Mouse (Mus musculus) hindbrain, embryonic 13.5 days (tissue): Measurements from ENCODE around the gene Ubl3. TPM values are rescaled to one million over a fixed set of nuclear protein-coding genes. Genes with fewer than 3 reads are reported as not detected.
A peak's percentile ranks its signal among the peaks of the same experiment; 100 is the strongest.

Experiments used
- ATAC-seq: fragments of 200-750 bp; cut with Nextera tagmentation; 2 replicates; pipeline ENCODE4 v1.8.0; 2017; ENCODE audit warnings: moderate TSS enrichment; ENCODE audit not compliant: low FRiP score
- H3K27ac ChIP-seq: fragments of 300-500 bp; sonication (generic); 2 replicates; pipeline ENCODE4 v1.5.1; 2015; ENCODE audit warnings: inconsistent platforms, mild to moderate bottlenecking, moderate library complexity
- H3K27me3 ChIP-seq: fragments of 300-500 bp; sonication (generic); 2 replicates; pipeline ENCODE4 v1.6.1; 2015; ENCODE audit warnings: mild to moderate bottlenecking, inconsistent platforms
- H3K36me3 ChIP-seq: fragments of 300-500 bp; sonication (generic); 2 replicates; pipeline ENCODE4 v1.6.1; 2015; ENCODE audit warnings: mild to moderate bottlenecking, inconsistent platforms
- H3K4me1 ChIP-seq: fragments of 300-500 bp; sonication (generic); replicated peaks from 2 replicates; pipeline ENCODE4 v1.6.1; 2015; ENCODE audit warnings: inconsistent platforms
- H3K4me2 ChIP-seq: fragments of 300-500 bp; sonication (generic); 2 replicates; pipeline ENCODE4 v1.6.1; 2015; ENCODE audit warnings: inconsistent platforms, mild to moderate bottlenecking, moderate library complexity
- H3K4me3 ChIP-seq: fragments of 300-500 bp; sonication (generic); 2 replicates; pipeline ENCODE4 v1.5.1; 2015; ENCODE audit warnings: mild to moderate bottlenecking, inconsistent platforms
- H3K9ac ChIP-seq: fragments of 300-500 bp; sonication (generic); 2 replicates; pipeline ENCODE4 v1.6.1; 2015; ENCODE audit warnings: mild to moderate bottlenecking, inconsistent platforms
- H3K9me3 ChIP-seq: fragments of 300-500 bp; sonication (generic); 2 replicates; pipeline ENCODE4 v1.6.1; 2016; ENCODE audit warnings: inconsistent platforms
- WGBS: fragments of 180-500 bp; shearing (Covaris S2); methylation state at CpG from one replicate; pipeline ENCODE4 v1.1.7; 2015; 5-methylcytosine and 5-hydroxymethylcytosine counted together
- polyA plus RNA-seq: library from polyadenylated mRNA; unstranded; fragments of >200 nt; fragmentation: Nextera tagmentation; extraction: Ambion mirVana; gene quantifications from 2 replicates; pipeline ENCODE4 v1.2.1, GENCODE M21; 2015

Ubl3 gene
- polyA plus RNA-seq, 1 experiment from 2014 or later, result 88.4 TPM

DNA sequence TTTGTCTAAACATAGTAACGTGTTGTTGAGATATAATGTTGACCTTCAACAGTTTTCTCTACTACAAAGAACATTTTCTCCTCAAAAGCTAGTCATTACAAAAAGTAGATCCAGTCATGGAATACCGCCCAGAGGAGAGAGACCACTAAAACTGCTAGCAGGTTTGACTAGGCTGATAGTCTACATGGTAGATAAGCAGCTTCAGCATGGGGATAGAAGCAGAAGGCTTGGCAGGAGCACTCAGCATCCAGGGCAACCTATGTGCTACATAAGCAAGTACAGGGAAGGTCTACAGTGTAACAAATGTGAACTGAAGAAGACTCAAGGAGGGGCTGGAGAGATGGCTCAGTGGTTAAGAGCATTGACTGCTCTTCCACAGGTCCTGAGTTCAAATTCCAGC, 7.9 kb downstream of the Ubl3 start:
- peaks cover 53% of the 10 kb centered on the region for H3K4me1 ChIP-seq
- H3K27ac ChIP-seq, result no peak overlapping the region
- no peak overlapping the region for H3K4me3 ChIP-seq
- no peaks in the 10 kb centered on the region for H3K36me3 ChIP-seq
- no peak overlapping the region for H3K9ac ChIP-seq
- H3K4me2 ChIP-seq, result no peak overlapping the region
- no peaks in the 10 kb centered on the region for H3K9me3 ChIP-seq
- WGBS, result 97% methylated on average over 2 of the region's 2 CpGs
- no peak for ATAC-seq
- no peaks in the 10 kb centered on the region for H3K27me3 ChIP-seq

DNA sequence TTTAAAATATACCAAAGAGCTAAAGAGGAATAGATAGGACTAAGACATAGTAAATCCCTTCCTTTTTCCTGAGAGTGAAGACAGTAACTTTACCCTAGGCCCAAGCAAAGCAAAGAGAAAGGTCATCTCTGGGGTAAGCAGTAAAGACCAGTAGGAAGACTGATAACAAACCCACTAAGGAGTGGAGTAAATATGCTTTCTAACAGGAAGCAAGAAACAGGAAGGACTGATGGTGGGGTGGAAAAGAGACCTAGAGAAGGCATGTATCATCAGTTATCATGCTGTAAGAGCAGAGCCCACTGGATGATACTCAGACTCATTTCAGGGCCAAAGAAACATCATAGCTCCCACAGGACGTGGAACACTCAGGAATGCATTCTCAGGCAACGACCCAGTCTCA, 10.4 kb downstream of the Ubl3 start:
- no peak overlapping the region for H3K4me3 ChIP-seq
- H3K27ac ChIP-seq, result no peak overlapping the region
- H3K27me3 ChIP-seq, result no peaks in the 10 kb centered on the region
- 72% methylated on average over 2 of the region's 2 CpGs for WGBS
- H3K9ac ChIP-seq, result no peak overlapping the region
- H3K4me2 ChIP-seq, result no peak overlapping the region
- ATAC-seq, result no peak
- H3K4me1 ChIP-seq, result peaks cover 41% of the 10 kb centered on the region
- H3K9me3 ChIP-seq, result no peaks in the 10 kb centered on the region
- no peaks in the 10 kb centered on the region for H3K36me3 ChIP-seq

DNA sequence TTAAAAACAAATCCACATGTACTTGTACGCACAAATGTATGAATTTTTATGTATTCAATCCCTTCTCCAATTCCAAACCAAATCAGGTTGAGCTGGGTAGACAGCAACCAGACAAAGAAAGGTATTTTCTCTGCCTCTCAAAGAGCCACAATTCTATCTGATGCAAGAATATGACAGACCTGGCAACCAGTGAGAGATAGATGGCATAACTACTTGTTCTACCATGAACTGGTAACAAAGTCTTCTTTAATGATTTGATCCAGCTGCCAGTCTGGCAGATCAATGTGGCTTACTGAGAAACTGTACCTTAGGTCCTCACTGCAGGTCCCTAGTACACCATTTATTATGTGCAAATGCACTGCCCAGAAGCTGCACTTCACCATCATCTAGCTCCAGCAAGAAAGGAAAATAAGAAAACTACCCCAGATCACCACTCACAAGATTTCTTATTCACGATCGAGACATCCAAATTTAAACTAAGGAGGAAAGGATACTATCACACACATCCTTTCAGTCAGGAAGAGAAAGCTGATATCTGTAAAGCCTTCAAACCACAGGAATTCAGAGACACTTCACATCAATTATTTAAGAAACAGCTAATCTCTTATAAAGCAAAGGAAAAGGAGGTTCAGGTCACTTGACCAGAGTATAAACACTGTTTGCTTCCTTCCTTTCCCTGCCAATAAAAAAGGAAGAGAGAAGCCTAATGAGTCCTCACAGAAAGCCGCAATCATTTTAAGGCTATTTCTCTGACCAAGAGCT, 16.7 kb downstream of the Ubl3 start:
- Histone ChIP-seq H3K27me3 (no peaks in the 10 kb centered on the region), H3K4me2 (no peak overlapping the region), H3K27ac (no peak overlapping the region), H3K9ac (no peak overlapping the region), H3K36me3 (no peaks in the 10 kb centered on the region), H3K4me3 (no peak overlapping the region), H3K9me3 (no peaks in the 10 kb centered on the region), H3K4me1 (peaks cover 54% of the 10 kb centered on the region)
- 92% methylated on average over 4 of the region's 4 CpGs for WGBS
- ATAC-seq, result no peak

DNA sequence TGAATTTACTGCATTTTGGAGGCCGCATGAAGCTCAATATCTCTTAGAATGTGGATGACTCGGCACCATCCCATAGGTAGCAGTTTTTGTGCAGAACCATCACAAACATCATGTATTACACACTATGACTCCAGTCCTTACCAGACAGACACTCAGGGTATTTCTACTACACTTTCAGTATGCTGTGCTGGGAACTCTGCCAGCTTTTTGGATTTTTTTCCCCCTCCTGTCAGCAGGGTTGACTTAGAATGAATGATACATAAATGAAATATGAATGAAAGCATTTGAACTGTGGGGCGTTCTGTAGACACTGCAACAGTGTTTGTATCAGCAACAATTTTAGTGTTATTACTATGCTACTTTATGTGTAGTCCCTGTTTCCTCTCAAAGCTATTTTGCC, 17.9 kb downstream of the Ubl3 start:
- H3K4me2 ChIP-seq, result no peak overlapping the region
- no peak for ATAC-seq
- H3K27me3 ChIP-seq, result no peaks in the 10 kb centered on the region
- H3K9me3 ChIP-seq, result no peaks in the 10 kb centered on the region
- H3K4me3 ChIP-seq, result no peak overlapping the region
- H3K9ac ChIP-seq, result no peak overlapping the region
- 85% methylated on average over 3 of the region's 3 CpGs for WGBS
- H3K36me3 ChIP-seq, result no peaks in the 10 kb centered on the region
- H3K4me1 ChIP-seq, result peaks cover 43% of the 10 kb centered on the region
- H3K27ac ChIP-seq, result no peak overlapping the region

DNA sequence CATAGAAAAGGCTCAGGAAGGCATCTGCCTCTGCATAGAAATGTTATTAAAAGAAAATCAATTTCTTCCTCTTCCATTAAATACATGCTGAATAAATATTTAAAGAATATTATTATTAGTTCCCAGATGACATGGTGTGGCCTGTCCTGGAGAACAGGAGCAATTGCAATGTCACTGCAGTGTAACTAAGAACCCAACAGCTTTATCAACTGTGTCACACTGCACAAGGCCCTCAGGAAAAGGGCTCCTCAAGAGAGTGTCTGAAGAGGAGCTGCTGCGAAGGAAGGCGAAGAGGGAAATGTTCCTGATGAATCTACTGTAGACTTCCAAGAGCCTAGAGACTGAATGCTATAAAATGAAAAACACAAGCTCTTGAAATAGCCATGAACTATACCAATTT, 18.7 kb downstream of the Ubl3 start:
- H3K9me3 ChIP-seq, result no peaks in the 10 kb centered on the region
- no peaks in the 10 kb centered on the region for H3K36me3 ChIP-seq
- H3K27ac ChIP-seq, result no peak overlapping the region
- no peak for ATAC-seq
- WGBS, result 72% methylated on average over 2 of the region's 2 CpGs
- H3K4me1 ChIP-seq, result peaks cover 36% of the 10 kb centered on the region
- H3K4me2 ChIP-seq, result no peak overlapping the region
- H3K27me3 ChIP-seq, result no peaks in the 10 kb centered on the region
- no peak overlapping the region; the same call in 1 of the 2 replicates for H3K9ac ChIP-seq
- no peak overlapping the region for H3K4me3 ChIP-seq

DNA sequence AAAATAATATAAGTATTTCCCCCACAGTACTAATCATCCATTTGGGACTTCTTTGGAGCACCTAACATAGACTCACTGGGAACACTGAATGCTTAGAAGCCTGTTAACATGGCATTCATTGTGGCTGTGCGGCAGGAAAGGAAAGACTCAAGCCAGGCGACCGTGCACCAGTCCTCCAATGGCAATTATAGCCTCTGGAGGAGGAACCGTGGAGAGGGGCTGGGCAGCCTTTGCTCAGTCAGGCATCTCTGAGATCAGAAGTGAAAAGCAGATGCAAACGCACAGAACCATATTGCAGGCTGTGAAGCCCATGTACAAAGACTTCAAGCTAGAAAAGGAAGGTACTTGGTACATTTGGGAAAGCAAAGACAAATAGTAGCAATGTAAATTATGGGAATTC, 20.4 kb downstream of the Ubl3 start:
- WGBS, result 12% methylated on average over 5 of the region's 5 CpGs
- Histone ChIP-seq H3K27ac (no peak overlapping the region; the same call in 1 of the 2 replicates), H3K27me3 (no peaks in the 10 kb centered on the region), H3K9ac (no peak overlapping the region), H3K4me2 (no peak overlapping the region), H3K9me3 (no peaks in the 10 kb centered on the region), H3K36me3 (no peaks in the 10 kb centered on the region), H3K4me3 (no peak overlapping the region), H3K4me1 (peaks cover 42% of the 10 kb centered on the region)
- no peak for ATAC-seq

DNA sequence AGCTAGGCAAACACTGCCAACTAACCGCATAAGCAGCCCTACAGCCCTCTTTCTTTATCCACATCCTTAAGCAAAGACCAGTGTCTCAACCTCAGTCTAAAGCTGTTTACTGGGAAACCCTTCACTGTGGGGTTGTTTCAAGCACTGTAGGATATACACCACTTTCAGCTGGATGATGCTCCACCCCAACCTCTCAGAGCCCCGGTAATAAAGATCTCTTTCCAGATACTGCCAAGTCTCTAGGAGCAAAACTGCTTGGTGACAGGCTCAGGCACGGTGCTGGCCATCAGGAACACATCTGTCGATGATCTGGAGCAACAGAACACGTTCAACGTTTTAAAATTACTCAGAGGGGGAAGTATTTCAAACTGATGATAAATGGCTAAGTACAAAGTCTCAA, 25.0 kb downstream of the Ubl3 start:
- Histone ChIP-seq H3K9ac (no peak overlapping the region), H3K27ac (no peak overlapping the region), H3K4me1 (peaks cover 42% of the 10 kb centered on the region), H3K9me3 (no peaks in the 10 kb centered on the region), H3K4me3 (no peak overlapping the region), H3K27me3 (no peaks in the 10 kb centered on the region), H3K36me3 (no peaks in the 10 kb centered on the region), H3K4me2 (no peak overlapping the region)
- 68% methylated on average over 6 of the region's 6 CpGs for WGBS
- ATAC-seq, result no peak

DNA sequence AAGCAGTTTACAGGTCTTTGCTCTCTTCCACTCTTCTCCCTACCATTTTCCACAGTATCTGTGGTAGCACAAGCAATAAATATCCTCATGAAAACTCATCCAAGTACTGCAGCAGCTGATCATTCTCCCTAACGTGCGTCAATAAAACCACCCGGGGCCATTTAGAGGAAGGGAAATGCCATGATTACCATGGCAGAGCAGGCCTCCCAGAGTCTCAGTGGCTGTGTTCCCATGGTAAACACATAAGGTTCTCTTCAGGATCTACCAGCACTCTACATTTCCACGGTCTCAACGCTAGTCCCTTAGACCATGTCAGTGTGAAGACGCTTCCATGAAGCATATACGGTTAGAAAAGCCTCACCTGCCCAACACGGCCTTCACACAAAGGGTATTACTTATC, 26.0 kb downstream of the Ubl3 start:
- WGBS, result 64% methylated on average over 8 of the region's 8 CpGs
- H3K27me3 ChIP-seq, result no peaks in the 10 kb centered on the region
- peaks cover 41% of the 10 kb centered on the region for H3K4me1 ChIP-seq
- no peak overlapping the region for H3K4me2 ChIP-seq
- no peak for ATAC-seq
- H3K9ac ChIP-seq, result no peak overlapping the region
- H3K4me3 ChIP-seq, result no peak overlapping the region
- H3K36me3 ChIP-seq, result no peaks in the 10 kb centered on the region
- H3K9me3 ChIP-seq, result no peaks in the 10 kb centered on the region
- H3K27ac ChIP-seq, result 0 out of 2 replicates have a peak overlapping the region, but pooled peaks have one; percentile 18

DNA sequence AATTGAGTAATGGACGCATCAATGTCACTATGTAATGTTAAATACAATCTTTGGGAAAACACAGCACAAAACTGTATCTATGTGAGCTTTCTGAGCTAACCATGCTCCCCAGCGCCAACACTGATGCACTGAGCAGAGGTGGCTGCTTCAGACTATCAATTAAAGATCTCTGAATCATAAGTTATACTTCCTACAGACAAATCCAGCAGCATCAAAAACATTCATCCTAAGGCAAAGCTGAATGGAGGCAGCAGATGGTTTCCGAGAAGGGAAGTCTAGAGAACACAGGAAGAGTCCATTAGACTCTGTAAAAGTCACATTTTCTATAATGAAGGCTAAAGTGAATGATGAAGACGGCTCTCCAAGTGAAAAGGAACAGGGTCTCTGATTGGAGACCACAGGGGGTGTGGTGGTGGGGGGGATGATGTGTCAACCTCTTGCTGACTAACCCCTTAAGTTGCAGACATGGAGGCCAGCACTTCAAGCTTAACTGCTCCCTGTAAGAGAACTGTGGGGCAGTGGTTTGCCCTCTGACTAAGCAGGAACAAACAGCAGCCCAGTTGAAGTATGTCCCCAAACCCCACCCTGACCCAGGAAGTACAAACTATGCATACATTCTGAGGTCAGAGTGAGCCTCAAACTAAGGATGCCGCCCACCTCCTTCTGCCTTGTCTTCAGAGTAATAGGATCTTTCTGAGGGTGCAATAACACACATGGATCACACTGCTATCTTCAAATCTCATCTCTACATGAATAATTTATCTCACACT, 29.2 kb downstream of the Ubl3 start:
- Histone ChIP-seq H3K4me1 (peaks cover 53% of the 10 kb centered on the region), H3K4me3 (no peak overlapping the region), H3K4me2 (no peak overlapping the region), H3K9me3 (no peaks in the 10 kb centered on the region), H3K27ac (0 out of 2 replicates have a peak overlapping the region, but pooled peaks have one; percentile 1), H3K36me3 (no peaks in the 10 kb centered on the region), H3K9ac (no peak overlapping the region), H3K27me3 (no peaks in the 10 kb centered on the region)
- WGBS, result 68% methylated on average over 5 of the region's 5 CpGs
- ATAC-seq, result no peak

DNA sequence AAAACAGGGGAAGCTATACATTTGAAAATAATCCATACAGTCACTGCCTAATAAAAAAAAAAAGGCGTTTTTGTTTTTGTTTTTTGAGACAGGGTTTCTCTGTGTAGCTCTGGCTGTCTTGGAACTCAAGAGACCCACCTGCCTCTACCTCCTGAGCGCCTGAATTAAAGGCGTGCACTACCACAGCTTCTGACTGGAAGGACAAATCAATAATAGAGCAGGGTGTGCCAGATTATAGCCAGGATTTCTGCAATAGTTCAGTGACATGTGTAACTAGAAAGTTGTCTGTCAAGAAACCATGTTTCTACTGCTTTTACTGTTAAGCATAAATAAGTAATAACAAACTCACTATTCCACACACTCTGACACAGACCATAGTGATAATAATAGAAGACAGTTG, 30.2 kb downstream of the Ubl3 start:
- Histone ChIP-seq H3K4me2 (no peak overlapping the region), H3K4me1 (peaks cover 48% of the 10 kb centered on the region), H3K27ac (no peak overlapping the region), H3K9ac (no peak overlapping the region), H3K27me3 (no peaks in the 10 kb centered on the region), H3K9me3 (no peaks in the 10 kb centered on the region), H3K36me3 (no peaks in the 10 kb centered on the region), H3K4me3 (no peak overlapping the region)
- WGBS, result 85% methylated on average over 3 of the region's 3 CpGs
- ATAC-seq, result no peak

DNA sequence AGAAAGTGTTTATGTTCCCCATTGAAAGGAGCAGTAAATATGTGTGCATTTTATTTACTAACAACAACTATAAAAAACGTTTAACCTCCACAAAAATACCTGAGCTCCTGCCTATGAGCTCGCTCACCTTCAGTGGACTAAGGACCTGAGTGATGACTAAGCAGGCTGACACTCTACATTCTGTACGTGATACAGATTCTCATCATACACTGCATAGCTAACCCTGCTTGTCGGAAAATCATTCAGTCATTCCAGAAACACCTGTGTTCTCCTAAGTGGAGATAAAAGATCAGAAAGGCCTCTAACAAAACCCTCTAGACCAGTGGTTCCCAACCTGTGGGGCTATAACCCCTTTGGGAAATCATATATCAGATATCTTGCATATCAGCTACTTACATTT, 35.1 kb downstream of the Ubl3 start:
- H3K4me2 ChIP-seq, result no peak overlapping the region
- ATAC-seq, result no peak
- H3K9me3 ChIP-seq, result no peaks in the 10 kb centered on the region
- no peaks in the 10 kb centered on the region for H3K36me3 ChIP-seq
- H3K27ac ChIP-seq, result no peak overlapping the region
- H3K4me3 ChIP-seq, result no peak overlapping the region
- 77% methylated on average over 4 of the region's 4 CpGs for WGBS
- H3K4me1 ChIP-seq, result peaks cover 37% of the 10 kb centered on the region
- no peaks in the 10 kb centered on the region for H3K27me3 ChIP-seq
- no peak overlapping the region for H3K9ac ChIP-seq

DNA sequence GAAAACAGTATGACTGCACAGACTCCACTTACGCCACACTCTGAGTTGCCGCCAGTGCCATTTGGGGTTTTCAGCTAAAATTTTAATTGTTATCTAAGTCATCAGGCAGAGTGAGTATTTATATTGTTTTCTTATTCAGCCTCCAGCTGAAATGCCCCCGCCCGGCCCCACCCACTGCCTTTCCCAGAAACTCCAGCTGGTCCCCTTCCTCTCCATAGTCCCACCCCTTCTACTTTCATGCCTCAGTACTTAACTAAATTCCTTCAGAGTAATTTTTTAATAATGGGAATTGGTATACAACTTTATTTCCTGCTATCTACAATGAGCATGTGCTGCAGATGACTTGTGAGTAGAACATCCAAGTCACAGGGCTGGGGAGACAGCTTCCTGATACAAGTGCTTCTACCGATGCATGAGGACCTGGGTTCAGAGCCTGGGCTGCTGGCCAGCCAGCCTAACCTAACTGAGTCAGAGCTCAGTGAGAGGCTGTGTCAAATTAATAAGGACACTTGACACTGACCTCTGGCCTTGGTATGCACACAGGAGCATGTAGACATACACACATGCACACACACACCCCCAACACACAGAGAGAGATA, 40.4 kb downstream of the Ubl3 start:
- WGBS, result 78% methylated on average over 5 of the region's 5 CpGs
- Histone ChIP-seq H3K4me3 (no peak overlapping the region), H3K27ac (no peak overlapping the region), H3K4me1 (peaks cover 21% of the 10 kb centered on the region), H3K4me2 (no peak overlapping the region), H3K9me3 (no peaks in the 10 kb centered on the region), H3K36me3 (peaks cover 26% of the 10 kb centered on the region), H3K9ac (no peak overlapping the region), H3K27me3 (no peaks in the 10 kb centered on the region)
- no peak for ATAC-seq
